Mouse (Mus musculus) urinary bladder, postnatal 36 days (tissue): ENCODE data around the gene Hoxd9.

Experiments
- DNase-seq, 2 experiments: peaks; one replicate each; pipeline ENCODE4 v3.0.0; 2022; ENCODE audit warnings: low spot score in 2 of 2, mixed read lengths in 1 of 2

The Hoxd9 gene

DNA sequence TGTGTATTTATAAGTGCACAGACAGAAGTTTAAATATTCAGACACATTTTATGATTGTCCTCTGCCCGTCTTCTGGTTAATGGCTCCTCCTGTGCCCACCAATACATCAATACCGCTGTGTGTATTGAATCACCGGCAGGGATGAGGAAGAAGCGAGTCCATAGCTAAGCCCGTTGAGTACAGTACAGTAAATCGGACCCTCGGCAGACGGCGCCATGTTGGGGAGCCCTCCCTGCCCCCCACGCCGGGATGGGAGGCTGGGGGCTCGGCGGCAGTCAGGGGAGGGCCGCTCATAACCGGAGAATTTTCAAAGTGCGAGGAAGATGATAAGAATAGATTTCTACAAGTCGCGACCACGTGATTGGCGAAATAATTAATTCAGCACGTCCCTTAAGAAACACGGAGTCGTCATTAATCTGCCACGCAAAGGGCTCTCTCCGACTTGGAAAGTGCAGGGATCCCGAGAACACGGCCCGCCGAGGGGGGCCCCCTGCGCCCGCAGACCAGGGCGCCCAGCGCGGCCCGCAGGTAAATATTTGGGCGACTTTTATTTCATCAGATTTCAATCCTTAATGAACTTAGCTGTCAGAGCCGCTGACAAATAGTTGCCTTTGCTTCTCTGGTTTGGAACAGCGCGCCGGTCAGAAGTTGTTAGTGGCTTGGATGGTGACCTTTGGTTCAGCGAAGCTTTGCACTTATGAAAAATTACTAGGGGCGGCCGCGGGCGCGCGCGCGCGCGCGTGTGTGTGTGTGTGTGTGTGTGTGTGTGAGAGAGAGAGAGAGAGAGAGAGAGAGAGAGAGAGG lies 35.2 kb downstream of the Hoxd9 start:
- no peak for DNase-seq

DNA sequence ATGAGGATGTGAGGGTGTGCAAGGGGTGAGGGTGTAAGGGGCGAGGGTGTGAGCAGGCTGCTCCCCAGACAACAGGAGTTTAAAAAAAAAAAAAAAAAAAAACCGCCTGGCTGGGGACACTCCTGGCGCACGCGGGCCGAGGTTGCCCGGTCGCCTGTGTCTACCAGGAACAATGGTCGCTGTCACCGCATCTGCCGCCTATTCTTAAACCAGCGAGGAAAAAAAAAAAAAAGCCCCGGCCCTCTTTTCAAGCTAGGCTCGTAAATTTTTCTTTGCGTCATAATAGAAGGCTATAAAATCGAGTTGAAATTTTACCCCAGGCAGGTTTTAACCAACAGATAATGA lies 35.8 kb downstream of the Hoxd9 start:
- no peak for DNase-seq

DNA sequence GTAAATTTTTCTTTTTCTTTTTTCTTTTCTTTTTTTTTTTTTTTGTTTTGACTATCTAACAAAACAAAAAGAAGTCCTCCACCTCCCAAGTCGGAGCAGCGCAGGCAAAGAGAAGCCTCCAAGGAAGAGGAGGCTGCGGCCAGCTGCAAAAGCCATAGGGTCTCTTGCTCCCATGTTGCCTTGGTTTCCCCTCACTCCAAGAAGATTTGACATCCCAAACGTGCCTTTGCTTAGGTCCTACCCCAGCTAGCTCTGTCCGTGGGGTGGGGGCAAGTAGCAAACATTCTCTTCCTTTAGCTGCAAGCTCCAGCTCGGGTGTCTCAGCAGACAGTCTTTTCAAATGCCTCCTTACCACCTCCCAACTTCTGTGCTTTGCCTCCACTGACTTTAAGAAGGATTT lies 36.2 kb downstream of the Hoxd9 start:
- DNase-seq: no peak

DNA sequence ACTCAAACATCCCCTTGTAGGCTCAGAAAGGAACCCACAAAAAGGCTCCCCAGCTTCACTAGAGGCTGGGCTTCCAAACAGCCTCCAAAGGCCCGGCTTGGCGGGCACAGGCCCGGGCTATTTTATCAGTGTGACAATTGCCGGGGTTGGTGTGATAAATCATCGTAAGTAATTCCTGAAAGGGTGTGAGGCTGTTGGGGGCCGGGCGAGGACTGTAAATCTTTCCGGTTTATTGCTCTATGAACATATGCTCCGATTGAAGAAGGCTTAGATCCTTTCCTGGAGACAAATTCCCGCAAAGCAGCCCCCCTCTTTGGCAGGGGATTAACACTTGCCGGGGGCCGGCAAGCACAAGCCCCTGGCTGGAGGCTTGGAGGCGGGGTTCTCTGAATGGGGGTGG lies 36.9 kb downstream of the Hoxd9 start:
- no peak for DNase-seq

DNA sequence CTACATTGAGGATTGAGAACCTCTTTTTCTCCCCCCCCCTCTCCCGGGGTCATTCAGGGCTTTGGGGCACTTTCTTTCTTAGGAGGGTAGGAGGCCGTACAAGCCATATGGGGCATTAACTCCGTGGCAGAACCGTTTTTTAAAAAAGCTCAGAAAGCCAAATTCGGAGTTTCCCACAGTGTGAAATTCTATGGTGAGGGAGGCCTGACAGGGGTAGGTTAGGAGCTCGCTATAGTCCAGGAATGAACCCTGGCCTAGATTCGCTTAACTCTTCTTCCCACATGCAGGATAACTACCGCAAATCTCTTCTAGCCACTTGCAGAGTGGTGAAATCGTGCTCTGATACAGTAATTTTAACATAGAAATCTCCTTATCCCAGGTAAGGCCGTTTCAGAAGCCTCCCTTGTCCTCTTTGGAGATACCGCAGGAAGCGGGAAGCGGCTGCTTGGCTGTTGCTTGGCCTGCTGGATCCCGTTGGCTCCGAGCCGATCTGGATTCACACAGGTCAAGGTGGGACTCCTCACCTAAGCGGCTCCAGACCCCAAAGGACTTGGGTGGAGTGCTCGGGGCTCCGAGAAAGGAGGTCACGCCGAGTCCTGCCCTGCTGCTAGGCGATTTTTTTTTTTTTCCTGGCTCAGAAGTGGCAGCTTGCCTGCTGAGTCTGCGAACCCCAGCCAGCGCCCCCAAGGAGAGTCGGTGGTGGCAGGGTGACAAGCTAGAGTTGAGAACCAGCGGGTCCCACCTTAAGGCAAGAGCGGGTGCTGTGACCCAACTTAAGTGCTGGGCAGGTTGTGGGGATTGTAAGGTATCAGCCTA lies 37.7 kb downstream of the Hoxd9 start:
- no peak for DNase-seq

DNA sequence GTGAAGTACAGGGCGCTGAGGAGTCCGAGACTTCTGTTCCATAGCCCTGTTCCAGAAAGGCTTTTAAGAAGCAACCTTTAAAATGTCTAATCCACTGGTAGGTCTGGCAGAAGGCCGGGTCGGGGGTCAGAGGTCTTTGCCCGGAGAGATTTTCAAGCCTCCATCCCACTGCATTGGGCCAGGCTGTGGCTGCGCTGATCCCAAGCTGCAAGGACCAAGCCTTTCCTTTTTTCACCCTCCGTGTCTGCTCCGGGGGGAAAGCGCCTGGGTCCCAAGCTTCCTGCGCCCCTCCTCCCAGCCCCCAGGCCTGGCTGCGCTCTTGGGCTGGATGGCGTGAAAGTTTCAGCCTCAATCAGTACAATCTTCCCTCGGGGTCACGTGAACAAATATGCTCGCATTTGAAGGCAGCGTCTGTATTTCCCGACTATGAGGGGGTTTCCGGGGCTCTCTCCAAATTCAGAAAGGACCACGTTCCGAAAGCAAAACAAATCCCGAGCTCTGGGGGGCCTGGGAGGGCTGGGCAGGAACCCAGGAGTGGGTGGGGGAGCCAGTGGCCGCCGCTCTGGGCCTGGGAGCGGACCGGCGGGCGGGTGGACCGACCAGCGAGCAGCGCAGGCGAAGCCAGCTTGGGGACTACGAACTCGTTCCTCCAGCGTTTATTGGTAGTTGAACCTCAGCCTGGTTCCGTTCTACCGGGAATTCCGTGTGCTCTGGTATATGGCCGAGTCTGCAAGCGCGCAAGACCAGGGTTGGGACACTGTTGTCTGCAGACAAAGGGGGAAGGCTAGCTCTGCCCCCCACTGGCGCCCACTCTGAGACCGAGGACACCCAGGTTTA lies 38.5 kb downstream of the Hoxd9 start:
- DNase-seq: no peak

DNA sequence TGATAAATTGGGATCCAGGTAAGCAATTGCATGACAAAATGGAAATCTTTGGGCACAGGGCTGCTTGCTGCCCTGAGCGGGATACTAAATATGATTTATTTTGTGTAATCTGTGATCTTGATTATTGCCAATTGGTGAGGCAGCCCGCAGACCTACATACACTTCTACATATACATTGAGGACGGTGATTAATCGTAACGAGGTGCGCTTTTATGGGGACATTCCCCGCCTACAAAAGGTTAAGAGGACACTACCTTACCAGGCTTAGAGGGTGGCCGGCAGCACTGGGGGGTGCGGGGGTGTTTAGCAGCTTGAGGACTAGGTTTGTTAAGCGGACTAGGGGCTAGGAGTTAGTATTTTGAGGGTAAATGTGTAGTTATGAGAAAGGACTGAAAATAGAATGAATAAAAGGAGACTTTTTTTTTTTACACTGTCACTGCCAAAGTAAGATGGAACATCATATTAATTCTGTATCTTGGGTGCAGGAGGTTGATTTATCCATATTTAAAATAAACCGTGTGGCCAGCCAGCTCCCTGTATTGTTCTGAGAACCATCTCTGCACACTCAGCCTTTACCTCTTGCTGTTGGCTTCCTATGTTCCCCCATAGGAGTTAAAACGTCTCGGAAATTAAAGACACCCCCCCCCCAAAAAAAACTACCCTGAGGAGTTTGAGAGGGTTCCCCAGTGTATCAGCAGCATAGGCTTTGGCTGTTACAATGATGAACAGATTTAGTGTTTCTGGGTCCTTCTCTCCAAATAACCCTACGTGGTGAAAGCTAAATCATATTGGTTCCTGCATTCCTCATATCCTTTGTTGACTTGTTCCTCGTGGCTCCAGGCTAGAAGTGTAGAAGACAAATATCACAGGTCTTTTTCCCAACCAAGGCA lies 39.4 kb downstream of the Hoxd9 start:
- no peak for DNase-seq

DNA sequence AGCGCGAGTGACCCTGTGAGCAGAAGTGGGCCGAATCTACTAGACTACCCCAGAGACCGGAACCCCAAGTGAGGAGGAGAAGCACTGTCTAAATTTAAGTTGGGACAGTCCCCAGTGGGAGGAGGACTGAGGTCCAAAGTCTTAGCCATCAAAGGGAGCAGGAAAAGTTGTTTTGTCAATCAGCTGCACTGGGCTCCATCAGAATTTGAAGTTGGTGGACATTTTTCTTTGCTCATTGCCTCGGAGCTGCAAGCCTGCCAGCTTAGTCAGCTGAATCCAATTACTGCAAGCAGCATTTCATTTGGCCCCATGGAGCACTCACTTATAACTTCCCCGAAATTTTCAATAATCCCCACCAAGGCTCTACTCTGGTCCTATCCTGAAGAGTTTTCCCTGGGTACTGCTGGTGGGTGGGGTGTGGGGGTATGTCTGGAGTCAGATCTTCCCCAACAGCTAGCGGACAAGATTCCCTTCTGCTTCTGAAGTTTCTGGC lies 40.1 kb downstream of the Hoxd9 start:
- no peak for DNase-seq

DNA sequence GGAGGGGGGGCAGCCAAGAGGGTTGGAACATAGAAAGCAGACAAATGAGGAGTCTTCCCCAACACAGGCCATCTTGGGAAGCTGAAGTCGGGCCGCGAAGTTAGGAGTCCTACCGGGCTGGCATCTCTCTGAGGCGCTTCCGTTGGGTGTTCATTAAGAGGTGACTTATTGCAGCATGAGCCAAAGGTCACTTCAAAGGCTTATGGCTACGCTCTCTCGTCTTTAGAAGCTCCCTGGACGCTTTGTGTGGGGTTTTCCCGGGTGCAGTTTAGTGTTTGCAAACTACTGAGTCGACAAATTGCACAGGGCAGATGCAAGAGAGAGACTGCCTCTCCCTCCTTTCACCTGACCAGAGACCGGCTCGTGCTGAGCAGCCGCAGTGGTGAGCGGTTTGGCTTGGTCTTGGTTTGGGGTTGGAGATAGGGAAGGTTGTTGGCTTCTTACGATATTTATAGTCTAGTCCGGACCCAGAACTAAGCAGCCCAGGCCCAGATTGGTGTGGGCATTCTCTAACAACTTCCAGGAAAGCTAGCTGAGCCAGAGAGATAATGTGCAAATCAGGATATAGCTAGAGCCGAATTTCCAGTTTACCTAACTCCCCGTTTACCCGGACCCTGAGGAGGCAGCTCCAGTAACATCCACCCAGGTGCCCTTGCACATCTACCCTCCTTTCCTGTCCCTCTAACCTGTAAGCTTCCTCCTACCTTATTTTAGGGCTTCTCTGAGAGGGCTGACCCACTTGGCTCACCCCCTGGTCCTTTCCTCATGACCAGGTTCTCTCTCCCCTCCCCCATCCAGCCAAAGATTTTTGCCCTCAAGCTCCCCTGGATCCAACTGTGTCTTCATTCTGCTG lies 41.3 kb downstream of the Hoxd9 start:
- DNase-seq: no peak

DNA sequence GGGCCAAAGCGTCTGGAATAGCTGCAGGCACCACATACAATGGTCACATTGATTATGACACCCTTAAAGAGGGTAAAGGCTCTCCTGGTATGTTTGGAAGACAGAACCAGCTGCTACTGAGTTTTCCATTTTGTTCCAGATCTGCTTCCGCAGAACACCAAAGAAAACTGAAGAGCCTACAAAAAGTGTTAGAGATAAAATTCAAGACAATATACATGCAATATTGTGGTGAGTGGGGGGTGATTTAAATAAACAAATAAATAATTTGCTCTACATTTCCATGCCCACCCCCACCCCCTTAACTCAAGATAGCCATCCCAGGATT lies 41.9 kb downstream of the Hoxd9 start:
- DNase-seq: no peak

DNA sequence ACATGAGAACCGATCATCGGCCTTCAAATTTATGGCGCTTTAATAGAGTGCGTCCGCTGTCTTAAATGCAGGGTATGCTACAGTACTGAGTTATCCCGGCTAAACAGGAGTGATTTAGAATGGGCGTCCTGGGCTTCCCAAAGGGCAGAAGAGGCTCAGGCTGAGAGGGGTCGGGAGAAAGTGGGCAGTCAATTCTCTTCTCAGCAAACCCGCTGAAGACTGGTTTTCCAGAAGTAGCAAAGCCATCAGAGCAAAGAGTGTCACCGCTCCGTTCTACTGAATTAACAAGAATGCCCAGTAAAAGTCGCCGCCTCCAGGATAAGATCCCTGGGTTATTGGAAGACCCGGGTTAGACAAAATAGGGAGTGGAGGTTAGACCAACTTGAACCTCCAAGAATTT lies 42.3 kb downstream of the Hoxd9 start:
- no peak for DNase-seq

DNA sequence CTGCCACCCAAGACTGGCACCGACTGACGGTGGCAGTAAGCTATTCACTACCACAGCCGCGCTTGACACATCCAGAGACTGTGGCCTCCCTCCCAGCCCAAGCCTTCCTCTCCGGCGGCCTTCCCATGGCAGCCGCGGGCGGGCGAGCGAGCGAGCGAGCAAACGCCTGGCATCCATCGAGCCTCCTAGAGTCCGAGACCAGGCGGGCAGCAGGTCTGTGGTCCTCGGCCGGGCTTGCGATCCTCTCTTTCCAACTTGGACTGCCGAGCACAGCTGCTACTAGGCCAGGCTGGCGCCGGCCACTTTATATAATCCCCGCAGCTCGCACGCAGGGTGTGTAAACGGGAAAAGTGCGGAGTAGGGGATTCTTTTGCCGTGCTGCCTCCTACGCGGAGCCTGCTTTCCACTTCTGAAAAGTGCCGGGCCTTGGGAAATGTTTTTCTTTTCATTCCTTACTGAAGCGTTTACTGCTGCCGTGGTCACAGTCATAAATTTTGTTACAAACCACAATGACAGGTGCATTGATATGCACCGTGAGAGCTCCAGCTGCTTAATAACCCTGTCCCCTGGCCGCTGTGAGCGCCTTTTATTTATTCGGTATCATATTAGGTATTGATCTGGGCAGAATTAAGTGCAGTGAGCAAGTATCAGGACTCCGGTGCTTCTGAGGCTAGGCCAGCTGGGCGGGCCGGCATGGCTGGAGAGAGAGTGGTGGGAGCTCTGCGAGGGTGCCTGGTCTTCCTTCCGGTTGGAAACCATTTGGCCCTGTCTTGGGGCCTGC lies 43.0 kb downstream of the Hoxd9 start:
- DNase-seq: no peak

DNA sequence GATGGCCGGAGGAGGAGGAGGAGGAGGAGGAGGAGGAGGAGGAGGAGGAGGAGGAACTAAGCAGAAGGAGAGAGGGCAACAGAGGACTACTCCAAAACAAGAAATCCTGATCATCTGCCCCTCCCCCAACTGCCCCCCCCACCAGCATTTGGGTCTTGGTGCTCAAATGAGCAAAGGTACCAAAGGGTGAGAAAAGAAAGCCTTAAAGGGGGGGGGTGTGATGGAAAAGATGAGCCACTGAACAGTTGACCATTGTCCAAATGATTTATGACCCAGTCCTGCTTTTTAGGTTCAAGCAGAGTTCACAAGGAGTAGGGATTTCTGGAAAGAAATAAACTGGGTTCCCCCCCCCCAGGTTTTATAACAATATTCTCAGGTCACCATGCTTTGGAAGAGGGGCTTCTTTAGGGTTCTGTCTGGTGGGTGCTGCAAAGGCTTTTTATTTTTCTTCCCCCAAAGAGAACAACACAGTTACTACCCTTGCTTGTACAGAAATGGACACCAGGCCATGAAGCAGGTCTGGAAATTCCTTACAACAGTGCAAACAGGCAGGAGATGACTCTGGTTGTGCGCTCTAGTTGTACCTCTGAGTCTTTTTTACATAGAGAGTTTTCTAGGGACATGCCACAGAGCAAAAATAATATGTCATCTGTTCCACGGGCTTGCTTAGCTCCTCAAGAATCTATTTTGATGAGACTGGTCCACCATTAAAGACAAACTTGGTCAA lies 43.9 kb downstream of the Hoxd9 start:
- no peak for DNase-seq

DNA sequence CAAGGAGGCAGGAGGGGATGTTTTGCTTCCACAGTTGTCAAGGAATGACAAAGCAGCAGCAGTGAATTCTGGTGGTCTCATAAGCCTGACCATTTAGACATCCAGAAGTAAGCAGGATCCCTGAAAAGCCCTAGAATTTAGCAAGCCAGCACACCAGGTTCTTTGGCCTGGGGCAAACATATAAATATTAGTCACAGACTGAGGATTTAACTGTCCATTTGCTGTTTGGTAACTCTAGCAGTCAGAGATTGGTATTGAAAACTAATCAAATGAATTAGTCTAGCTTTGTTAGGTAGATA lies 44.4 kb downstream of the Hoxd9 start:
- DNase-seq: no peak

DNA sequence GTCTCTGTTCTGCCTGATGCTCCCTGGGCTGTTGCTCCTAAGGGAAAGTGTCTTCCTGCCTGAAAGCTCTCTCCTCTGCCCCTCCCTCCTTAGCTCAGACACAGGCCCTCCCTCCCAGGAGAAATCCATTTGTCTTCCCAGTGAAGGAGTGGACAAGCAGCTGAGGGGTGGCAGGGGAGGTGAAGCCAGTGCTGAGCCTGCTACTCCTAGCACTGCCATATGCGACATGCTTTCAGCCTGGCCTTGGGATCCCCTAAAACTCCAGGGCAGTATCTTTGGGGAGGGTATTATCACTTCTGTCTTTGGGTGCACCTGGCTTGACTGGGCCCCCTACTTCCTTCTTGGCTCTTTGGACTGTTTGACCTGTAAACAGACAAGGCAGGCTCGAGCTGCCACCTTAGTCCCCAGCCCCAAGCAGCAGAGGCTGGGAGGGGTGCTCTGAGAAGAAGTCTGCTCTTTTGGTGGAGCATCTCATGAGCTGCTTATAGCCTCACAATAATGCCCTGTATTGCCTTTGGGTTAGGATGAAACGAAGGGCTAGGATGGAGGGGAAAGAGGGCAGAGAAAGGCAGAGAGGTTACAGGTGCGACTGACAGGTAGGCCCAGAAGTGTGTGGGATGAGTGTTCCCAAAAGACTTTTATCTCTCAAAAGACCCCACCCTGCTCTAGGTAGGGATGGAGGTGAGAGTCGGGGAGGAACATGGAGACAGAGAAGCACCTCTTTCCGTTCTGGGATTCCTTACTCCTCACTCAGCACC lies 48.2 kb downstream of the Hoxd9 start:
- no peak for DNase-seq

DNA sequence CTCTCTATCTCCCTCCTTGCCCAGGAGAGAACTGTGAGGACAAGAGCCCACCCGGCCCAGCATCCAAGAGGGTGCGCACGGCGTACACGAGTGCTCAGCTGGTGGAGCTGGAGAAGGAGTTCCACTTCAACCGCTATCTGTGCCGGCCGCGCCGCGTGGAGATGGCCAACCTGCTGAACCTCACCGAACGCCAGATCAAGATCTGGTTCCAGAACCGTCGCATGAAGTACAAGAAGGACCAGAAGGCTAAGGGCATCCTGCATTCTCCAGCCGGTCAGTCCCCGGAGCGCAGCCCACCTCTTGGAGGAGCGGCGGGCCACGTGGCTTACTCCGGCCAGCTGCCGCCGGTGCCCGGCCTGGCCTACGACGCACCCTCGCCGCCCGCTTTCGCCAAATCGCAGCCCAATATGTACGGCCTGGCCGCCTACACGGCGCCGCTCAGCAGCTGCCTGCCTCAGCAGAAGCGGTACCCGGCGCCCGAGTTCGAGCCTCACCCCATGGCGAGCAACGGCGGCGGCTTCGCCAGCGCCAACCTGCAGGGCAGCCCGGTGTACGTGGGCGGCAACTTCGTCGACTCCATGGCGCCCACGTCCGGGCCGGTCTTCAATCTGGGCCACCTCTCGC lies 48.9 kb downstream of the Hoxd9 start:
- DNase-seq: no peak

DNA sequence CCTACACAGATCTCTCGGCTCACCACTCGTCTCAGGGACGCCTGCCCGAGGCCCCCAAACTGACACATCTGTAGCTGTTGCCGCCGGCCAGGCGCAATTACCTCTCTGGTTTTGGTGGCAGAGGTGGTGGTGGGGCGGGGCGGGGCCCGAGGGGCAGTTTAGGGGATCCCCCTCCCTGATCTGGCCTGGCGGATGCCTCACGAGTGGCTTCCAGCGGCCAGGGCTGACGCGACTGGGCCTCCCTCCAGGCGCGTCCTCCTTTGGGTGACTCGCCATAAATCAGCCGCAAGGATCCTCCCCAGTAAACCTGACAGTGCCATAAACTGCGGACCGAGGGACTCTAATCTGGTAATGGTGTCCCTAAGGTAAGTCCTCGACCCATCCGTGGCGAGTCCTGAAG lies 49.5 kb downstream of the Hoxd9 start:
- no peak for DNase-seq

DNA sequence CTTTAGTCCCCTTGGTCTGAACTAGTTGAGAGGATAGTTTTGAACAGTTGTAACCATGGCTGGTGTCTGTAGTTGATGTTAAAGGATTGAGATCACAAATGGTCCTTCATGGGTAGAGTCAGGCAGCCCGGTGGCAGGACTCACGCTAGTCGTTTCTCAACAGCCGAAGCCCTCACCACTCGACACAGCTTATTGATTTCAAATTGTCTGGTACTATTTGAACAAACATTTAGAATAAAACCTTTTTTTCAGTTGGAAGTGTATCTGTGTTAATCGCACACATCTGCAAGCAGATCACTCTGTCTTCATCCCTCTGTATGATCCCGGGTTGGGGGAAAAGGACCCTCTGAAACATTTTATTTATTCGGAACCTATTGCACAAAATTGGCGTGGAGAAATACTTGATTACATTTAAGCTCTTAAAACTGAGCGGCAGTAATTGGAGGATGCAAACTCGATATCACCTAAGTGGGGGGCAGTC lies 50.2 kb downstream of the Hoxd9 start:
- no peak for DNase-seq
